Mouse (Mus musculus) liver, embryonic 11.5 days (tissue): Measurements from ENCODE around the gene Grik3. TPM values are rescaled to one million over a fixed set of nuclear protein-coding genes. Genes with fewer than 3 reads are reported as not detected.

ENCODE experiments used
- ATAC-seq: fragments of 200-750 bp; cut with Nextera tagmentation; replicated peaks from 2 replicates; pipeline ENCODE4 v1.8.0; 2017; ENCODE audit warnings: moderate number of reproducible peaks, mild to moderate bottlenecking, moderate TSS enrichment, moderate library complexity; ENCODE audit not compliant: low FRiP score
- DNase-seq: peaks from one replicate; pipeline ENCODE4 v3.0.0-alpha.2; 2017; ENCODE audit warnings: low spot score
- H3K27ac ChIP-seq: fragments of 300-500 bp; sonication (generic); 2 replicates; pipeline ENCODE4 v1.5.1; 2014; ENCODE audit warnings: mild to moderate bottlenecking, low read depth, low read length, control low read depth
- H3K27me3 ChIP-seq: fragments of 300-500 bp; sonication (generic); replicated peaks from 2 replicates; pipeline ENCODE4 v1.6.1; 2014; ENCODE audit warnings: low read length, mixed read lengths; ENCODE audit not compliant: control insufficient read depth, insufficient read depth
- H3K36me3 ChIP-seq: fragments of 300-500 bp; sonication (generic); 2 replicates; pipeline ENCODE4 v1.6.1; 2014; ENCODE audit warnings: mild to moderate bottlenecking, low read length, moderate library complexity, mixed read lengths; ENCODE audit not compliant: control insufficient read depth, insufficient read depth
- H3K4me1 ChIP-seq: fragments of 300-500 bp; sonication (generic); replicated peaks from 2 replicates; pipeline ENCODE4 v1.6.1; 2014; ENCODE audit warnings: low read length, mixed read lengths; ENCODE audit not compliant: control insufficient read depth, insufficient read depth
- H3K4me2 ChIP-seq: fragments of 300-500 bp; sonication (generic); 2 replicates; pipeline ENCODE4 v1.6.1; 2014; ENCODE audit warnings: mild to moderate bottlenecking, control low read depth, moderate library complexity
- H3K4me3 ChIP-seq: fragments of 300-500 bp; sonication (generic); 2 replicates; pipeline ENCODE4 v1.5.1; 2014; ENCODE audit warnings: low read depth, low read length, control low read depth
- H3K9ac ChIP-seq: fragments of 300-500 bp; sonication (generic); 2 replicates; pipeline ENCODE4 v1.6.1; 2014; ENCODE audit warnings: low read depth, low read length, control low read depth
- H3K9me3 ChIP-seq: fragments of 300-500 bp; sonication (generic); 2 replicates; pipeline ENCODE4 v1.6.1; 2016; ENCODE audit warnings: low read length, inconsistent platforms, mixed read lengths; ENCODE audit not compliant: control insufficient read depth
- WGBS: fragments of 180-500 bp; shearing (Covaris S2); extraction: QIAGEN DNeasy Blood & Tissue Kit; methylation state at CpG from one replicate; pipeline ENCODE4 v1.1.7; 2014; 5-methylcytosine and 5-hydroxymethylcytosine counted together
- polyA plus RNA-seq: library from polyadenylated mRNA; unstranded; fragments of >200 nt; fragmentation: Nextera tagmentation; extraction: Ambion mirVana; gene quantifications from 2 replicates; pipeline ENCODE4 v1.2.1, GENCODE M21; 2014

The Grik3 gene
- polyA plus RNA-seq, 1 experiment from 2014 or later, result 0.01 TPM

DNA sequence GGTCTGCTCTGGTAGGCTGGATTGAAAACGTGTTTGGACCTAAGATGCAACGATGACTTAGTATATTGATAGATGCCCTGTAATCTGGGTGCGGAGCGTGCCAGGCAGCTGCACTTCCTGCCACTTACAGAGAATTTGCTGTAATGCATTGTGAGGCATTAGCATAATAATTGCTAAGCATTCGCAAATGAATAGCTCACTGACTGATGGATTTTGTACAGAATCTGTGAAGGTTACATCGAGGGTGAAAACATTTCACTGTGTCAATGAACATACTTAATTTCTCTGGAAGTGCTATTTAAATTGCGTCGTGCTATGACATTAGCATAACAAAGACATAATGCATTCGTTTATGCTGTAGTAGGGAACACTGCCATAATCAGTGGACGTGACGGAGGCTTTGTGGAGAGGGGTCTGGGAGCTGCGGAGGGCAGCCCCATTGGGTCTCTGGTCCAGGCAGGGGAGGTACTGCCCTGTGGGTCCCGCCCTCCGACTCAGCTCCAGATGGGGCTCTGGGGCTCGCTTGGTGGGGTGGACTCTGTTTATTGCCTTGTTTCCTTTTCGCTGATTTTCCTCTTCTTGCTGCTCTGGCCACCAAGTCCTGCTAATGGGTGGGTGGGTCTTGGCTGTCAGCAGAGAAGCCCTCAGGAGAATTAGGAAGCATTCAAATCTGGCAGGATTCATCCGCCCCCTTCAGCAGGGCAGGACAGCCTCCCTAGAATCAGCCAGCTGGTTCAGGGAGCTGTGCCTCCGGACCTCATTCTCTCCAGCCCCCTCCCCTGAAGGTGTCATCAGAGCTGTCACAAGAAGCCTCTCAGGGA is 54.7 kb downstream of the Grik3 start:
- Histone ChIP-seq H3K4me2 (no peak overlapping the region), H3K4me3 (no peak overlapping the region), H3K4me1 (no peaks in the 10 kb centered on the region), H3K36me3 (no peaks in the 10 kb centered on the region), H3K27ac (no peak overlapping the region), H3K27me3 (no peaks in the 10 kb centered on the region; the same call in 1 of the 2 replicates), H3K9ac (no peak overlapping the region), H3K9me3 (no peaks in the 10 kb centered on the region)
- 37% methylated on average over 18 of the region's 18 CpGs for WGBS
- no peak for ATAC-seq
- DNase-seq, result no peak

GRCm38 (mm10) chr4:125545768-125546220 is 55.3 kb downstream of the Grik3 start:
- no peaks in the 10 kb centered on the region for H3K4me1 ChIP-seq
- ATAC-seq, result no peak
- DNase-seq, result no peak
- H3K9ac ChIP-seq, result no peak overlapping the region
- no peak overlapping the region for H3K4me3 ChIP-seq
- H3K27ac ChIP-seq, result no peak overlapping the region
- H3K27me3 ChIP-seq, result no peaks in the 10 kb centered on the region; the same call in 1 of the 2 replicates
- no peaks in the 10 kb centered on the region for H3K36me3 ChIP-seq
- 55% methylated on average over 7 of the region's 7 CpGs for WGBS
- no peak overlapping the region for H3K4me2 ChIP-seq
- H3K9me3 ChIP-seq, result no peaks in the 10 kb centered on the region

- Histone ChIP-seq H3K4me1 (no peaks in the 10 kb centered on the region), H3K4me3 (no peak overlapping the region), H3K36me3 (no peaks in the 10 kb centered on the region), H3K9ac (no peak overlapping the region), H3K4me2 (no peak overlapping the region), H3K27me3 (no peaks in the 10 kb centered on the region; the same call in 1 of the 2 replicates), H3K27ac (no peak overlapping the region), H3K9me3 (no peaks in the 10 kb centered on the region)
- DNase-seq (no peak), ATAC-seq (no peak)
- WGBS, result 49% methylated on average over 5 of the region's 5 CpGs
These were observed 57.7 kb downstream of the Grik3 start for GRCm38 (mm10) chr4:125548190-125548589.

DNA sequence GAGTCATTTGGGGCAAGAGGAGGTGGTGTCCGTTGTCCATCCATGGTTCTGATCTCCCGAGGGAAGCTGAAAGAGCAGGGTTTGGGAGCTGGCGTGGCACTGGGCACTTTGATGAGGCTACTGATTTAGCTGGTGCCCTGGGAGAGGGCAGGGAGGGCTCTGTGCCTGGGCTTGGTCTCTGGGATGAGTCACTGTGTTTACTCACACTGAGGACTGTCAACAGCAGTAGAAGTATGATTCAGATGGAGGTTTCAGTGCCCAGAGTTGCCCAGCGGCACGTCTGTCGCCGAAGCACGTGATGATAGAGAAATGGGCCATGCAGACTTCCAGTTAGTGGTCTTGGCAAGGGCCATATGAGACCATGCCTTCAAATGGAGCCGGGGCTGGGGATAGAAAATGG is 63.3 kb downstream of the Grik3 start:
- Histone ChIP-seq H3K36me3 (no peaks in the 10 kb centered on the region), H3K4me1 (no peaks in the 10 kb centered on the region), H3K9me3 (no peaks in the 10 kb centered on the region), H3K27ac (no peak overlapping the region), H3K9ac (no peak overlapping the region), H3K4me2 (no peak overlapping the region), H3K27me3 (no peaks in the 10 kb centered on the region), H3K4me3 (no peak overlapping the region)
- ATAC-seq (no peak), DNase-seq (no peak)
- 78% methylated on average over 9 of the region's 9 CpGs for WGBS

- H3K27ac ChIP-seq, result no peak overlapping the region
- ATAC-seq, result no peak
- H3K27me3 ChIP-seq, result no peaks in the 10 kb centered on the region
- no peak for DNase-seq
- H3K4me3 ChIP-seq, result no peak overlapping the region
- H3K9me3 ChIP-seq, result no peaks in the 10 kb centered on the region
- H3K4me2 ChIP-seq, result no peak overlapping the region
- no peaks in the 10 kb centered on the region for H3K4me1 ChIP-seq
- WGBS, result 78% methylated on average over 14 of the region's 14 CpGs
- no peaks in the 10 kb centered on the region for H3K36me3 ChIP-seq
- H3K9ac ChIP-seq, result no peak overlapping the region
These were observed 66.2 kb downstream of the Grik3 start for GRCm38 (mm10) chr4:125556405-125557308.

GRCm38 (mm10) chr4:125559564-125559963 is 69.1 kb downstream of the Grik3 start:
- WGBS, result 62% methylated on average over 5 of the region's 5 CpGs
- Histone ChIP-seq H3K27ac (no peak overlapping the region), H3K4me2 (no peak overlapping the region), H3K36me3 (no peaks in the 10 kb centered on the region), H3K4me3 (no peak overlapping the region), H3K9ac (no peak overlapping the region), H3K27me3 (no peaks in the 10 kb centered on the region; the same call in 1 of the 2 replicates), H3K4me1 (no peaks in the 10 kb centered on the region), H3K9me3 (no peaks in the 10 kb centered on the region)
- ATAC-seq, result no peak
- DNase-seq, result no peak

- H3K27ac ChIP-seq, result no peak overlapping the region
- no peak overlapping the region for H3K4me3 ChIP-seq
- no peaks in the 10 kb centered on the region for H3K9me3 ChIP-seq
- H3K4me1 ChIP-seq, result no peaks in the 10 kb centered on the region
- no peaks in the 10 kb centered on the region; the same call in 1 of the 2 replicates for H3K27me3 ChIP-seq
- 23% methylated on average over 2 of the region's 2 CpGs for WGBS
- H3K9ac ChIP-seq, result no peak overlapping the region
- H3K4me2 ChIP-seq, result no peak overlapping the region
- ATAC-seq (no peak), DNase-seq (no peak)
- no peaks in the 10 kb centered on the region for H3K36me3 ChIP-seq
These were observed 70.3 kb downstream of the Grik3 start for GRCm38 (mm10) chr4:125560806-125561205.

- Histone ChIP-seq H3K9ac (no peak overlapping the region), H3K27ac (no peak overlapping the region), H3K4me2 (no peak overlapping the region), H3K4me3 (no peak overlapping the region), H3K36me3 (no peaks in the 10 kb centered on the region), H3K4me1 (no peaks in the 10 kb centered on the region), H3K27me3 (no peaks in the 10 kb centered on the region; the same call in 1 of the 2 replicates), H3K9me3 (no peaks in the 10 kb centered on the region)
- WGBS, result 85% methylated on average over 10 of the region's 10 CpGs
- DNase-seq, result no peak
- no peak for ATAC-seq
These were observed 73.1 kb downstream of the Grik3 start for GRCm38 (mm10) chr4:125563579-125563978.
